Mouse (Mus musculus): ENCODE measurements around the gene Dnah9.

Gene Dnah9

GRCm38 (mm10) chr11:66167801-66168651 lies at the start of gene Dnah9:
Gene Dnah9, minus strand, starts transcription at chr11:66168551.
- peak; percentile 11 for DNase-seq

DNA sequence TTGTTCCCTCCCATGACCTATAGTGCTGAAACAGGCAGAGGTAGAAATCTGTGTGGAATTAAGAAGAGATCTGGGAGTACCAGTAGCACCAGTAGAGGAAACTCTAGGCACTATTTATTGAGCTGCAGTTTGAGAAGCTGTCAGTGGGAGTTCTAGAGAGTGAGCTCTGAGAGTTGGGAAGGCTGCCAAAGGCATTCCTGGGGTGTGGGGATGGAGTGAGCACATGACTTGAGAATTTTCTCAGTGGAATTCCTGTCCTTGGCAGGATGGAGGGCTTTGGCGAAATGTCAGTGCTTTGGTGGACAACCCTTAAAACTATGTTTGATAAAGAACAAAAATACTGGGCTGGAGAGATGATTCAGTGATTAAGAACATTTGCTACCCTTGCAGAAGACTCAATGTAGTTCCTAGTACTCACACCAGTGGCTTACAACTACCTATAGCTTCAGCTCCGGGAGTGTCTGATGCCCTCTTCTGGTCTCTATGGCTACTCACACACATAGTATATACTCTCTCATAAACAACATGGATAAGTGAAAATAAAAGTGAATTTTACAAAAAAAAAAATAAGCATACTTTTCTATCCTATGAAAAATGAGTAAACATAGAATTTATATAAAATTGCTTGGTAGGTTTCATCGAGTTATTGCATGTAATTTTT lies 20.4 kb upstream of the Dnah9 start:
- no peak for DNase-seq

DNA sequence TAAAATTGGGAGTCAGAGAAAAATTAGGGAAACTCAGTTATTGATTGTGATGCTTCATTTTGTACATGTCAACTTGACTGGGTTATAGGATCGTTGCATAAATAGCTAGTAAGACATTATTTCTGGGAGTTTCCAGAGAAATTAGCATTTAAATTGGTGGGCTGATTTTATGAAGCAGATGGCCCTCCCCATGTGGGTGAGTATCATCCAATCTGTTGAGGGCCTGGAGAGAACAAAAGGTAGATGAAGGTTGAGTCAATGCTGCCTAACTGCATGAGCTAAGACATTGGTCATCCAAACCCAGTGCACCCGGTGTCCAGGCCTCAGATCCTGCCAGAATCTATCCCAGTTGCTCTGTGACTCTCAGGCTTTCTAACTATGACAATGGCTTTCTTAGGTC lies 19.8 kb upstream of the Dnah9 start:
- no peak for DNase-seq

DNA sequence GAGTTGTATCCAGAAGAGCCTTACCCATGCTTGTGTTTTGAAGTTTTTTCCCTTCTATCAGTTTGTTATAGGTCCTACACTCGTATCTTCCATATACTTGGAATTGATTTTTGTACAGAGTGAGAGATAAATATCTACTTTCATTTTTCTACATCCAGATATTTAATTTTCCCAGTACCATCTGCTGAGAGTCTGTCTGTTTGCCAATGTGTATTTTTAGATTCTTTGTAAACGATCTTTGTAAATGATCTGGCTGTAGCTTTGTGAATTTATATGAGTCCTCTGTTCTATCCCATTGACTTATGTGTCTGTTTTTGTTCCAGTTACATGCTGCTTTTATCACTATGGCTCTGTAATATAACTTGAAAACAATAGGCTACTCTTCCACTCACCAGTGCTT lies 9.4 kb upstream of the Dnah9 start:
- no peak for DNase-seq

- no peak for DNase-seq
These were observed 4.3 kb downstream of the Dnah9 start for GRCm38 (mm10) chr11:66164022-66164421.

DNA sequence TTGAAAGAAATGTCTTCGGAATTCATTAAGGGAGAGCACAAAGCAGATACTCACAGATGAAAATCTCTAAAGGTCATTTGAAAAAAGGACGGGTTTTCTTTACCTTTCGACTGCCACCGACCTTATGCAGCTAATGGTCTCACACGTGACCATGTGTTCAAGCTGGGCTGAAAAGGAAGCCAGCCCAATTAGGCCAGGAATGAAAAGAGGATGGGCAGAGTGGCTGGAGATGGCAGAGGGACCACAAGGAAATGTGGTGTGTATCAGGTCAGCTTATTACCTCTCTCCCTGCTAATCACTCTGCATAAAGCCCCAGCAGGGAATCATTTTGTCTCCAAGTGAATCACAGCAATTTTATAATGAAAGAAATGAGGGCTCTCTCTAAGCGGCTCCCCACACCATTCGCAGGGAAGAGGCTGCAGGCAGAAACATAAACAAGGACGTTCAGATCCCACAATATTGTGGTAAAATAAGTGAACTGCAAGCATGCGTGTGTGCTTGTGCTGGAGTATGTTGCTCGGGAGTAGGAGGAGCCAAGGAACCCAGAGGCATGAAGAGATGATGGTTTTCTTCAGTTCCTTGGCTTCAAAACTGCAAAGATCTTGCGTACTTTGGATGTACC lies 27.6 kb downstream of the Dnah9 start:
- no peak for DNase-seq

GRCm38 (mm10) chr11:66134826-66135225 lies 33.5 kb downstream of the Dnah9 start:
- no peak for DNase-seq

- DNase-seq, result no peak
These were observed 42.2 kb downstream of the Dnah9 start for GRCm38 (mm10) chr11:66126150-66126549.

DNA sequence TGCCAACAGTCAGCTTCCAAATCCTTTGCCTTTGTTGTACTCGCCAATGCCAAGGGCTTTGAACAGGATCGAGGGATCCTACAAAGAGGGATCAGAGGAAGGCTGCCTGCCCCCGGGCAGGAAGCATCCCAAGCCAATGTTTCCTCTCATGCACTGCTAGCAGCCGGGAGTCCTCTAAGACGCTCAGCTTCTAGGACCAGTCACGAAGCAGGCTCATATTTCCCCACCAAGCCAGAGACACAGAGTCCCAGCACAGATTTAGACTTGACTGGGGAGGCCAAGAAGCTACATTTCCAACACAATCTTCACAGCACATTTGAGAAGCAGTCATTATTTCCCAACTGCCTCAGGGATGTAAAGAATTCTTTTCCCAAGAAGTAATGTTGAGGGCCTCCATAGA lies 43.9 kb downstream of the Dnah9 start:
- DNase-seq, result no peak

- peak; percentile 43 for DNase-seq
These were observed 46.3 kb downstream of the Dnah9 start for GRCm38 (mm10) chr11:66122017-66122416.

DNA sequence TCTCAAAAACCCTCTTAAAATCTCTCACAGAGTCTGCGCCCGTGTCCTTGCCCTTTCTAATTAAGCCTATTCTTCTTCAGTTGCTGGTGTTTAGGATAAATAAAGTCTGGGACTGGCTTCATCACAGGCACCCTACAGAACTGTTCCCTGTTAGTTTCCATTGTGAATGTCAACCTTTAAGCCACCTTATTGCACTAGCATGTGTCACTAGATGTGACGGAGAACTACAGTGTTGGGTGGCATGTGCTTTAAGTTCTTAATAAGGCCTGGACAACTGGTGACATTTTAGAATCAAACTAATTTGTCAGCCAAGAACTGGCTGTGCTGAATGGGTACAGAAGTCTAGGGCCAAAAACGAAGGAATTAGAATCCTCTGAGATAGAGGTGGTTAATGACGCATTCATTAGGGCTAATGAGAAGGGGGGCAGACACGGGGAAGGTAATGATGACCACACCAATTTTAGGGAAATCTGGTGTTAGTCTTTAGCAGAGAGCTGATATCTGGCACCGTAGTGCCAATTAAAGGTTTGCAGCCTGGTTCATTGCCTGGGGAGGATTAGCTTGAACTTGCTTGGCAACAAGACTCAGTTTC lies 84.6 kb downstream of the Dnah9 start:
- DNase-seq, result no peak

- no peak for DNase-seq
These were observed 95.4 kb downstream of the Dnah9 start for GRCm38 (mm10) chr11:66072921-66073320.

GRCm38 (mm10) chr11:66058956-66059355 lies 109.4 kb downstream of the Dnah9 start:
- DNase-seq, result no peak

DNA sequence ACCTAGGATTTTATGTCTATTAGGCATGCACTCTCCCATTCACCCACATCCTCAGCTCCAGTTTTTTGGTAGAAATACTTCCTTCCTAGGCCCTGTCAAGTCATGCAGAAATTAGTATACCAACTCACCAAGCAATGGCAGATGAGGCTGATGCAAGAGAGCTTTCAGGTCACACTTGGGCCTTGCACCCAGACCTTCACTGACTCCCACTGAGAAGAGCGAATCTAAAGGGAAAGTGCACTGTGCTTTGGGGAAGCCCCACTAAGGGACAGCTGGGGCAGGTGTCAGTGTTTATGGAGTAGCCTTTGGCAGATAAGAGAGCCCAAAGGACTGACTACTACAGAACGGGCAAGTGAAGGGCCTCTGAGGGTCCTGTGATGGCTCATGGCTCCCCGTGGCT lies 117.1 kb downstream of the Dnah9 start:
- DNase-seq, result no peak

- no peak for DNase-seq
These were observed 119.2 kb downstream of the Dnah9 start for GRCm38 (mm10) chr11:66049146-66049545.

DNA sequence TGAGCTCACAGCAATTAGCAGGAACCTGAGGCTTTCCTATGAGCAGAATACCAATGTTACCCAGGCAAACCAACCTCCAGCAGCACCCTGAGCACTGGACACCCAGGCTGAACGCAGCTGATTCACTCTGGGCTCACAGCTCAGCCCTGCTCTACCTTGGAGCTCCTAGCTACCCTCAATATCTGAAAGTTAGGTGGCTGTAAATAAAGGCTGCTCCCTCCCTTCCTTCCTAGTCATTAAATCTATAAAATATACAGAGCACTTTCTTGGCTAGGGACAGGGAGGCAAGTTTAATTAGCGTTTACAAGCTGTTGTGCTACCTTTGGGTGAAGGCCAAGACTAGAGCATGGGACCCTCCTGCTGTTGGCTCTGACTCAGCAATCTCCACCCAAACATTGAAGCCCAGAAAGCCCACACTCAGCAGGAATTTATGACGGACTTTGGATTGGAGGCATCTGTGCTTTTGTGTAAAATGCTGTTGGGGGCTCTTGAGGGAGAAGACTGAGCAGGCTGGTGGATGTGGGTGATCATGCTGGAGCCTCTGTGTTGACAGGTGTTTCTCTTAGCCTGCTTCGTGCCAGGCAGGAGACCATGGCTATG lies 121.7 kb downstream of the Dnah9 start:
- no peak for DNase-seq

DNA sequence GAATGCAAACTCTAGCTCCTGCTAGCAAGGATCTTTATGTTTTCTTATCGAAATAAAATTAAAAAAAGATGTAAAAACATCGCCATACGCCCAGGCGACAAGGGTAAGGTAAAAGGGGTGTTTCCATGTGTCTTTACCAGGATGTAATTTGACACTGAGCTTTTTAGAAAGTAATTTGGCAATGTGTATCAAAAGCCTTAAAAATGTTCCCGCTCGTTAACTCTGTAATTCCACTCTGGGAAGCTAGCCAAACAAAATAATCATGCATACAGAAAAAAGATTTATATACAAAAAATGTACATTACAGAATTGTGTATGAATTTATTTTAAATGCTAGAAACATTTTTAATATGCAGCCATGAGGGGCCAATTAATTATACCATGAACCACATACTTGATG lies 124.7 kb downstream of the Dnah9 start:
- DNase-seq, result no peak

DNA sequence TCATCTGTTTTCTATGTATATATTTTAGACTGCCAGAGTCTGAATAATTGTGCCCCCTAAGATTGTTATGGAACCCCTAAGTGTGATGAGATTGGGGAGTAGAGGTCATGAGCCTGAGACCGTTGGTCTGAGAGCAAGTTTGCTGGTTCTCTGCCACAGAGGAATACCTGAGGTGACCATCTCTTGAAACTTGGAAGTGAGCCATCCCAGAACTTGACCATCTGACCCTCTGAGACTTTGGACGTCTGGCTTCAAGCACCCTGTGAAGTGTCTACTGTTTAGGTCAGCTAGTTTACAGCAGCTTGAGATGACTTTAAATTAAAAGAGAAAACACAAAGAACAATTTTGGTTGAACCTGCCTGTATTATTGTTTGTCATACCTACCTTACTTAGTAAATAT lies 125.8 kb downstream of the Dnah9 start:
- no peak for DNase-seq

GRCm38 (mm10) chr11:66025728-66026127 lies 142.6 kb downstream of the Dnah9 start:
- DNase-seq, result no peak

- no peak for DNase-seq
These were observed 192.5 kb downstream of the Dnah9 start for GRCm38 (mm10) chr11:65975871-65976270.

DNA sequence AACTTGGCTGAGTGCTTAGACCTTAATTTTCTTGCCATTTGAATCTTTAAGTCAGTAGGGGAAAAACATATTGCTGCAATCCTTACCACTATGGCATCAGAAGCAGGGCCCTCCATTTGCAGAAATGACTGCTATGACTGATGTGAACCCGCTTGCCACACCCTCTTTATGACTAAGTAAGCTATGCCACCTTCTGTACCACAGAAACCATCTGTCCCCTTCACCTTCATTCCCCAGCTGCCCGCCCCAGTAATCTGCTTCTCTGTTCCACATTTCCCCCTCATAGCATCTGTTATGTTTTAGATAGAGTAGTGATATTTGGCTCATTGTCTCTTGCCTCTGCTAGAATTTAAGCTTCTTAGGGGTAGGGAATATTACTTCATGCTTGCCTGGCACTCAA lies 237.6 kb downstream of the Dnah9 start:
- DNase-seq, result no peak

- no peak for DNase-seq
These were observed 238.0 kb downstream of the Dnah9 start for GRCm38 (mm10) chr11:65930359-65930758.

DNA sequence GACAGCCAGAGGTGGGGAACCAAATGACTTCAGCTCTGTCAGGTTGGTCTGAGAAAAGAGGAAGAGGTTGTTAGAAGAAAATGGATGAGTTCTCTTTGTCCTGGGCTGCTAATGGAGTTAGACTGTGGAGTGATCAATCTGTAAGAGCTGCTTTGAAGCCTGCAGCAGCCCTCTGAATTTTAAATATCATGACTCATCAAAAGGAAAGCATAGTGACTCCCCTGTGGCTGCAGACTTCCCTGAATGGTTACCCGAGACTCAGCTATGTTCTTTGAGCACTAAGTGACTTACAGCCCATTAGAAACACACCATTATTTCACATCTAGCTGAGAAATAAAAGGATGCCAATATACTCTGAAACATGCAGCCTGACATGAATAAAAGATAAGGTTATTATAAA lies 240.4 kb downstream of the Dnah9 start:
- no peak for DNase-seq
